Mouse (Mus musculus): ENCODE data around the gene Mapk6.

The Mapk6 gene

DNA sequence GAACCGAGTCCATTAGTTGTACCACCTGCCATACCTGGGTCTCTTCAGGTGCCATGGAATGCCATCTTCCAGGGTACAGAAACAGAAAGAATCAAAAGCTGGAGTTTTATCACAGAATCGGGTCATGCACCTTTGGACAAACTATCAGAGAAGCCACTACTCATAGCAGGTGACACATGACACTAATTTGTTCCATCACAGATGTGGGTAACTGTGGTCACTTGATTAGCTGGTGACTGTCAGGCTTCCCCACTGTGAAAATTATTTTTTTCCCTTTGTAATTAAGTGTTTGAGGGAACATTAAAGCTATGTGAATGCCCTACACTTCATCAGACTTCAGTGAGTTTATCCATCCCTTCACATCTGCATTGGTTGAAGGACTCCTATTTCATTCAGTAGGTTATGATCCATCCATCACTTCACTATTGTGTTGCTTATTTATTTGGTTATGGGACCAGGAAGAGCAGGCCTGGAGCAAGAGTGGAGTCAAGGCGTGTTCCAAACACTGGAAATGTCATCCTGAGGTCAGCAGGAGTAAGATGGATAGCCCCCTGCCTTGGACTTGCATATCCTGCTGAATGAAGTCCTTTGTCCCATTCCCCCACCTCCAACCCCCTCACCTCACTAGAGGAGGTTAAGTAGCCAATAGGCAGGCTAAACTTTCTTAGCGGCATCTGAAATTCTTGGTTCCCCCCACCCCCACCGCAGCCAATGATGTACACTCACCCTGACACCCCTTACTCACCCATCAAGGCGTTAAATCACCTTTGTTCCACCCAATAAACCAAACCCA, 14.7 kb upstream of the Mapk6 start:
- no peak for DNase-seq (ENCODE audit: low read depth)

DNA sequence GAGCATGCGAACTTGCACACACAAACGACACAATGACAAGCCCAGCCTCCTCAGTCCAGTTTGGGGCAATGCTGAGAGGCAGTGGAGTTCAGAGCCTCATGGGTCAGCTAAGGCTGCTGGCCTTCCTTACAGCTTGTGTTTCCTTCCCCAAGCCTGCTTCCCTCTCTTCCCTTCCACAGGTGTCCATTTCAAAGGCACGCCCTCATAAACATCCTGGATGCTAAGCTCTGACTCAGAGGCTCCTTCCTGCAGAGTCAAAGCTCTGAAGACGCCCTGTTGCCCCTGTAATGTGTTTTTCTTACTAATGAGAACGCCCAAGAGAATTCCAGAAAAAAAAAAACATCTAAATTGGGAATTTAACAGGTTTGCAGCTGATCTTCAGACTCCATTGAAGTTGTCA, 13.9 kb upstream of the Mapk6 start:
- peak; percentile 65 for DNase-seq (ENCODE audit: low read depth)

DNA sequence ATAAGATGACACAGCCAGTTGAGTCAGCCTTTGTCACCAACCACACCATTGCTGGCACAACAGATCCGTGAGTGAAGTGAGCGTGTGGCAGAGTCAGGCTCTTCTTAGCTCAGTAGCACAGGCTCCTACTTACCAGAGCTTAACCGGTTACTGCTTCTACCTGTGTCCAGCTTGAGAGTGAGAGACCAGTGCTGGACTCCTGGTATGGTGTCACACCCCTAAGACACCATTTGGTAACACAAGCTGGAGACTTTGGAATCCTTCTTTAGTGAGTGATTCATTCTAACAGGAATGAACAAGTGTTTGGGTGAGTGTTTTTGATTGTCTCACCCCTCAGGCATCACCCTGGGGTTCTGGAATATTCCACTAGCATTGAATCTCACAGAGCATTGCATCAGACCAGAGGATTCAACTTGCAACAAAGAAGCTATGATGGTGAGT, 12.5 kb upstream of the Mapk6 start:
- peak; percentile 50 for DNase-seq (ENCODE audit: low read depth)

DNA sequence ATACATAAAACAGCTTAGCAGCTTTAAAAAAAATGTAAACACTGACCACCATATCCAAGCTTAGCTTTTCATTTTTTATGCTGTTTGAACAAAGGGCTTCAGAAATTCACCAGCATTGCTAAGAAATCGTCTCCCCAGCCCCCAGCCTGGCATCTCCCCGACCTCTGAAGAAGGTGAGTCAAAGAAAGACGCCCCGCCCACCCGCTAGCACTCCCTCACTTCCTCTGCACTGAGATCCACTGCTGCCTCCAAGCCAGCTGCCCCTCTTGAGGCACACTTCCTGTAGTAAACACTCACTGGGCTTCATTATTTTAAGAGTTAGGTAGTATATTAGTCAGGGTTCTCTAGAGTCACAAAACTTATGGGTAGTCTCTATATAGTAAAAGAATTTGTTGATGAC, 4.4 kb upstream of the Mapk6 start:
- peak; percentile 72 for DNase-seq (ENCODE audit: low read depth)

DNA sequence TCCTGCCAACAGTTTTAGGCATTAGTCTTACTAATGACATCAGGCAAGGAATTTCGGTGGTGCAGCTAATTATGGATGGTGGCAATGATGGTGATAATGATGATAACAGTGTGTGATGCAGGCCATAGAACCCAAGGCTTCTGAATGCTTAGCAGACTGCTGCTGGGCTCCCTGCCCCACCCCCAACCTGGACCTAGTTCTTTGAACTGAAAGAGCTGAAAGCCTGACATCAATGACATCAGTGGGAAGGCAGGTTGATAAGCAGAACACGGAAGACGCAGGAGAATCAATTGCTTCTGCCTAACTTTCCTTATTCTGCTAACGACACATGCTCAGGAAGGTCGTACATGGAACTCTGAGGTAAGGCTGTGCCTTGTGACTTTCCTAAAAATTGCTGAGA, 3.4 kb upstream of the Mapk6 start:
- DNase-seq (ENCODE audit: low read depth) = no peak

DNA sequence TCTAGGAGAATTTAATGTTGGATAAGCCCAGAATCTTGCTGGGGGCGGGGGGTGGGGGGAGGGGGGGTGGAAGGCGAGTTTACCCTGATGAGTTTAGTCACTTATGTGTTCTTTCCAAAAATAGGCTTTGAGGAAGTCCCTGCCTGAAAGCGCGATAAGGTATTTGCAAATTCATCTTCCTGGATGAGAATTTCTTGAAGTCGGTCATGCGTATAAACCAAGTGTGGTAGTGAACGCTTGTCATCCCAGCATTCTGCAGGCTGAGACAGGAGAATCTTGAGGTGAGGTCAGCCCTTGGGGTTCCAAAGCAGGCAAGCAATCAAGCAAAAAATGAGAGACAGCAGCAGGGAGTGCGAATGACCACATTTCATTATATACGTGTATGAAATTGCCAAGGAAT, 1.8 kb upstream of the Mapk6 start:
- DNase-seq (ENCODE audit: low read depth) = peak; percentile 89

DNA sequence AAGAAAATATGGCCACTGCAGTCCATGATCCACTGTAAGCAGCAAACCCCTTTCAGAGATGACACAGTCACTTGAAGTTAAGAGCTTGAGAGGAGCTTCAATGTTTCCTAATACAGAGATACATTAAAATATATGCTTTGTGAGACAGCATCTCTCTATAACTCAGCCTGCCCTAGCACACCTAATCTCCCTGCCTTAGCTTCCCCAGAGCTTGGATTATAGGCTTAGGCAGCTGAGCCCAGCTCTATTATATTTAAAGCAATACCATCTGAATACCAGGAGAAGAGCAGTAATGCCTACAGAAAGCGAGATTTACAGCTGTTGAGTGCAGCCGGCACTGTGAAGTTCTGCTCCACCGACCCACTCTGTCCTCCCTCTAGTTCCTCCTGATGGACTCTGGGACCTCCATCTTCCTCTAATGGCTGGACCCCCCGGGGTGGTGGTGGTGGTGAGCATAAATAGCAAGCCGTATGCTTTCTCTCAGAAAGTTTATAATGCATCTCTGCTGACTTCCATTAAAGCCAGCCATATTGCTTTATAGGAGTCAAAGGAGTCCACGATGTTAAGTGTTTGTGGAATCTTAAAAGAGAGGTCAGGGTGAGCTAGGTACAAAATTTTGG, 1.2 kb upstream of the Mapk6 start:
- DNase-seq (ENCODE audit: low read depth) = no peak

DNA sequence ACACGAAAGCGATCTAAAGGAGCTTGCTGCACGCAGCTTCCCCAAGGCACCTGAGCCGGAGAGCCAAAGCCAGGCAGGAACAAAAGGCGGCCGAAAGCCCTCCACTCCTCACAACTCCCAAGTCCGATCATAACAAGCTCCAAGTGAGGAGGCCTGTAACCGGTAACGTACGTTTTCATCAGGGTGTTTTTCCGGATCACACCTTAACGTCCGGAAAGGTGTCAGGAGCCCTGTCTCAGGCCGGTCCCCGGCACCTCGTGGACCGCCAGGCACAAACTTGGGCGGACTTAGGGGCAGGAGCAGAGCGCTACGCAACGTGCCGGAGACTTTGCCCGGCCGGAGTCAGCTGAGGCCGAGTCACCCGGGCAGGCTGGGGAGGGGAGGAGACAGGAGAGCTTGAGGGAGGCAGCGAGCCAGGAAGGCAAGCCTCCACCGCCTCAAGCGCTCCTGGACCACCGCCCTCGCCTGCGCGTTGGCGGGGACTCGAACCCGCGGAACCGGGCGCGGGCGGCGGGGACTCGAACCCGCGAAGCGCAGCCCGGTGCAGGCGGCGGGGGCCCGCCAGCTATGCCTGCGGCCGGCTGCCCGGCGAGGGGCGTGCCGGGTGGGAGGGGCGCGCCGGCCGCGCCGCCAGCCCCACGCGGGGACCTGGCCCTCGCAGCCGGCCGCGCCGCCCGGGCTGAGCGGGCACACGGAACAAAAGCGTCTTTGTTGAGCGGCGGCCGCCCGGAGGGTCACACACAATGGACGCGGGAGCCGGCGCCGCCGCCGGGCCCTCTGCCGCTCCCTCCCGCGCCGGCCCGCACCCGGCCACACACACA, 564 bp downstream of the Mapk6 start:
- peak; percentile 74 for DNase-seq (ENCODE audit: low read depth)

DNA sequence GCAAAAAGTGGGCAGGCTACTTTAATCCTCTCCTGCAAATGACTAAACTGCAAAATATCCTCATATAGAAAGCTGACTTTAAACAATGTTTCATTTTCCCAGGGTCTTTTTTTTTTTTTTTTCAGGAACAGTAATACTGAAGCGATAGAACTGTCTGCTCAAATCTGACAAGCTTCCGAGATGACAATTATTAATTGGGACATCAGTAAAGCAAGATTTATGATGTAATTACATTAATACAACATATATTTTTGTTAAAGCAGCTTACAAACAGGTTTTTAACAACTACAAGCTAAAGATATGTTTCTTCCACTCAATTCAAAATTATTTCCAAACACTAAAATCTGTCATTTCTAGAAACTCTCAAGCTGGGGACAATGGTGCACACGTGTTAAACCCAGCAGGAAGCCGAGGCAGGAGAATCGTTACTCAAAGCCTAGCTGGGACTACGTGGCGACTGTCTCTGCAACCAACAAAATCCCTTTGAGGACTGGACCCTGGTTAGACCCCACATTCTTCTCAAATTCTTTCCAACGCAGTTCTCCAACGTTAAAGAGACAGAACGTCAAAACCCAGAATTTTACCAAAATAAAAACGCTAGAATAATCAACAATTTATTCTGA, 1.5 kb downstream of the Mapk6 start:
- DNase-seq (ENCODE audit: low read depth) = peak; percentile 60

DNA sequence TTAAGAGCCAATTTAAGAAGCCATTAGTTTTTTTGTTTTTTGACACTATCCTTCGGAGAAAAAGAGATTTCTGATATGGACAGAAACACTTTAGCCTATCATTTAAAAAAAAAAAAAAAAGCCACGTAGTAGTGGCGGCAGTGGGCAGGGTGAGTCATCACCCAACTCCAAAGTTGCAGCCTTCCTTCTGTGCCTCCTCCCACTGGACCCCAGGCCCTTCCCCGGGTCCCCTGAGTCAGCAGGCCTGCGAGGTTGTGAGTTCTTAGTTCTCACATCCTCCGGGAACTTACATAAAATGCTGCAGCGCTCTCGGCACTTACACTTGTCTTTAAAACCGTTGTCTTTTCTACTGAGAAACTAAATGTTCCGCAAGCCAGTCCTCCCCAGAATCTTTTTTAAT, 2.0 kb downstream of the Mapk6 start:
- peak; percentile 97 for DNase-seq (ENCODE audit: low read depth)

DNA sequence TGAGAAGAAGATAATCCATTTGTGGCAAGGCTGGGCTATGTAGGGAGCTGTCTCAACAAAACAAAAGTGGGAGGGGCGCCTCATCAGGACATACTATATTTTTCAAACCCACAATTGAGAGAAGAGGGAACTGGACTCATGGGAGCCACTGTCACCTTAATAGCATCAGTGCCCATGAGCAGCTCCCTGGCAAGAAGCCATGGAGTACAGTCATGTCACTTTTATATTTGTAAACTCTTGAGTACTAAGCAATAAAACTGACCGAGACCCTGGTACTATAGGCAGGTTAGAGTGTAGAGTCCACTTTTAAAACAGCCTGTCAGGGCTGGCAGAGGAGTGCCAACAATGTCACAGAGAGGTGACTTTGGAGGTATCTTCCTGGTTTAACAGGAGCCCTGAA, 3.7 kb downstream of the Mapk6 start:
- DNase-seq (ENCODE audit: low read depth) = no peak

DNA sequence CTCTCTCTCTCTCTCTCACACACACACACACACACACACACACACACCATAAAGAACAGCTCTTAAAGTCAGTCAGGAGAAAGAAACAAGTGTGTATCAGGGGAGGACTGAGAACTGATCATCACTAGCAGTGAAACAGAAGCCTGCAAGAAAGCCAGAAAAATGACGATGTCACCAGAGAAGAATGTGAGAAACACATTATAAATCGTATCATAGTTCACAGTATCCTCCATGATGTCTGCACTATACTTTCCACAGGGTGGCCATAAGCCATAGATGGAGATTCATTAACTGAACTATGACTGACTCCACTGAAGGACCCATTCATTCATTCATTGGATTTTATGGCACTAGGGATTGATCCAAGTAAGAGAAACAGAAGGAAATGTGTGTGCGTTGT, 6.3 kb downstream of the Mapk6 start:
- DNase-seq (ENCODE audit: low read depth) = no peak

DNA sequence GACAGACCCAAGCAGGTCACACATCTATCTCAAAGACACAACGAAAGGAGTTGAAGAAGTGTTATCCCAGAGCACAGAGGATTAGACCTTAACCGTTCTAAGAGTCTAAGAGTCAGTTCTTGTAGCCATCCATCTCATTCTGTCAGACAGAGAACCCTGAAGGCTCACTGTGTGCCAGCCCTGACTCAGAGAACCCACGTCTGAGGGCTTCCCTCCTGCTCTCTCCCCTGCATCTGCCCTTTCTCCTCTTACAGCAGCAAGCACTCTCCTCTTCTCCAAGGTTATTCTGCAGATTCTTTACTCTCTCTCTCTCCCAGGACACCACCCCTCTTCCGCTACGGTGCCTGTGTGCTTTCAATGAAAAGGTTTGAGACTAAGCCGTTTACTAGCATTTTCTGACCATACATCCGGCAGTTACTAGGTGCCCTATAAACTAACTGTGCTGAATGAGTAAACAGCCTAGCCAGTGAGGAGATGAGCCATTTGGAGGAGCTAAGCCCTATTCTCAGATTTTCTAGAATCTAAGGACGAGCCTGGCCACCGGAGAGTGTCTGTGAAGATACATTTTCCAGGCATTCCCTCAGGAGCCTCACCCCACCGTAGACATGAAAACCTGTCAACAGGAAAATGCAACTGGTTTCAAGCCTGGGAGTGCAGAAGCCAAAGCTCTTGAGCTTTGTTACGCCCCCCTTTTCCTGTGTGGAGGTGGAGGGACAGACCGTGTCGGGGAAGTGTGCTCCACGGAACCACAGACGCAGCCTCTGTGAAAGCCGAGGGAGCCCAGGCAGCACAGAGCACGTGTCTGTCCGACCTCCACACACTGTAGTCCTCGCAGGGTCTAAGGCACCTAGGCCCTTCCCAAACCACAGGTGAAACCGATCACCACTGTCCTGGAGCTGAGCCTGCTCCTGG, 8.0 kb downstream of the Mapk6 start:
- DNase-seq (ENCODE audit: low read depth) = no peak

DNA sequence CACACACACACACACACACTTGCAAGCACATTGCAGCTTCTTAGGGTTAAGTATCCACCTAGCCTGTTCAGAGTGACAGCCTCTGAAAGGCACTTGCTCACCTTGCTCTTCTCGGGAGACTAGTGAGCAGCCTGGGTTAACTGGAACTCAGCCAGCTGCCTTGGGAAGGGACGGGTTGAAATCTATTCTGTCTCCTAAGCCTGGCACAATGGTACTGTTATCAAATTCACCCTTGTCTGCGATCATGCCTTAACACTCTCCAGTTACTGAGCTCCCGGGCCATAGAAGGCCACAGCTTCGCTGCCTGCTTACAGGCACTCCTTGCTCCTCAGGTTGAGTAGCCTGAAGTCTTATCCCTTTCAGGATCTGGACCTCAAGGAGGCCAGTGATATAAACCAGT, 9.2 kb downstream of the Mapk6 start:
- DNase-seq (ENCODE audit: low read depth) = no peak

DNA sequence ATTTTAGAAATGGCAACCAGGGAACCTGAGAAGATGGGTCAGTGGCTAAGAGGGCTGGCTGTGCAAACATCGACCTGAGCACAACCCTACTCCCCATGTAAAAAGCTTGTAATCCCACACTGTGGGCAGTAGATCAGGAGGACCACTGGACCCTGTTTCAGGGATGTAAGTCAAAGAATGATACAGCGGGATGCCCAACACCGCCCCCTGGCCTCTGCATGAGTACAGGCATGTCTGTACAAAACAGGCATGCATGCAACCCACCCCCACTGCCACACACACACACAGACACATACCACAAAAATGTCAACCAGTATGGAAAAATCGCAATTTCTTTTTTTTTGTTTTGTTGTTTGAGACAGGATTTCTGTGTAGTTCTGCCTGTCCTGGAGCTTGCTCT, 10.7 kb downstream of the Mapk6 start:
- DNase-seq (ENCODE audit: low read depth) = no peak

DNA sequence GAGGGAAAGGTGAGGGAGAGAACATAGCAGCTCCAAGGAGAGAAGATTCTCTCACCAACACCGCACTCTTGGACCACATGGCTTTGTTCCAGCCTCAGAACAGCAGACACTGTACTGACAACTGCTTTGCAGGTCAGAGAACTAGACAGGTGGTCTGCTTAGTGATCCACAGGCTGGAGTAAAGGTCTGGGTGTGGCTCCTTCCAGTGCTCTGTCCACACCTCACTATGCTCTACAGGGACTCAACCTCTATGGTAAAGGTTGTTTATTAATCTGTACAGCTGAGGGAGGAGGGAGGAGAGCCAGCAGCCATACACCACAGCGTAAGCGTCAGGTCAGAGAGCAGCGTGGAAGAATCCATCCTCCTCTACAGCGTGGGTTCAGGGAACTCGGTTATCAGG, 13.8 kb downstream of the Mapk6 start:
- DNase-seq (ENCODE audit: low read depth) = no peak

DNA sequence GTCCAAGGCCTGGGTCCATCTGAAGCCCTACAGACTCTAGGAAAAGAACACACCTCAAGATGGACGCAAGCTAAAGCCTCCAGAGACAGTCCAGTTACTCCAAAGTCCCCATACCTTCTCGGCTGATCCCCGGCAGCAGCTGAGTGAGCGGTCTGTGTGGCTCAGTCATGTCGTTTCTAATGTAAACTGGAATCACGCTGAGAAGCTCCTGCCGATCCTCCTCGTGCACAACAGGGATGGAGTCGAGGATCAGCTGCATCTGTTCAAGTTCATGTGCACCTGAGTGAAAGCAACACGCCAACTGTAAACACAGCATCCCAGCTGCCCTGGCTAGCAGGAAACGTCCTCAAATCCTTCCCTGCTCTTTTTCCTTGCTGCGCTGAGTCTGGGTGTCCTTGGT, 16.6 kb downstream of the Mapk6 start:
- no peak for DNase-seq (ENCODE audit: low read depth)

DNA sequence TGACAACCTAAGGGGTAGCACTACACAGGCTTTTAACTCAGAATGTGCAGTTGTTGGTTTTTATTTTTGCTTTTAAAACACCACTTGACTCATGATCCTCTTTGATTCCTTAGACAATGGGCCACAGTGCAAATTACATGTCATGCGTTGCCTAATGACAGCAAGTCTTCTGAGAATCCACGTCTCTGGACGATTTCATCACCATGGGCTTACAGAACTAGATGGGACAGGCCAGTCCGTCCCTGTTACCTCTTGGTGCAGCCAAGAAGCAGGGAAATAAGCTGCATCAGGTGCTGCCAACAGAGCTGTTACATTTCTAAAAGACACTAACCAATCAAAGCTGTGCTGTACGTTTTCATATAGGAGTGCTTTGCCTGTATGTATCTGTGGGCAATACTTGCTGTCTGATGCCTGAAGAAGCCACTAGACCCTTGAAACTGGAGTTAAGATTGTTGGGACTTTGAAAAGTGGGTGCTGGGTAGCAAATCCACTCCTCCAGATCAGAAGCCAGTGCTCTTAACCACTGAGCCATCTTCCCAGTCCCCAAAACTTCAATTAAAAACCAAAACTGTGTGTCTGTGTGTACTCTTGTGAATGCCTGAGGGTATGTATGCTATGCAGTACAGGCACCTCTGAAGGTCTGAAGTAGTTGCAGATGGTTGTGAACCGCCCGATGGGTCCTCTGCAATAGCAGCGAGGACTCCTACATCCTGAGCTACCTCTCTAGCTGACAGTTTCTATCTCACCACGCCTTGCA, 24.4 kb downstream of the Mapk6 start:
- no peak for DNase-seq (ENCODE audit: low read depth)

DNA sequence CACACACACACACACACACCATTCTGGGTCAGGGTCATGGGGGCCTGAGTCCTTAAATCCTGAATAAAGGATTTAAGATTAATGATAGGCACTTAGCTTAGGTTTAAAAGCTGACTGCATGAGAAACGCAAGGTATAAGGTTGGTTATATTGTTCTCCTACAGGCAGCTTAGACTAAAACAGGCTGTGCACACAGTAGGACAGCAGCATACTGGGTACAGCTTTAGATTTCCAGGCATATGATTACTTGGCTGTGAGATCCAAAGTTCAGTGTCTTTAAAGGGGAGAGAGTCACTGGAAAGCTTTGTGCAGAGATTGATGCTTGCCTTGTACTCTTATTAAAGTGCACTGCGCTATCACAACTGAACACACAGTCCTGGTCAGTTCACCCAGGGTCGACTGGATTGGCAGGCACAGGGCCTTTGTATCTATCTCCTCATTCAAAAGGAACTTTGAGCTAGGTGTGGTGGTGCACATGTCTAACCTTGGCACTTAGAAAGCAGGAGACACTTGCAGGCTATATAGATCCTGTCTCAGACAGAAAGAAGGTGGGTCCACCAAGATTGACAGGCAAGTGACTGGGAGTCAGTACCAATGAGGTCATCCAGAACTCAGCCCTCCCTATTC, 25.4 kb downstream of the Mapk6 start:
- no peak for DNase-seq (ENCODE audit: low read depth)

DNA sequence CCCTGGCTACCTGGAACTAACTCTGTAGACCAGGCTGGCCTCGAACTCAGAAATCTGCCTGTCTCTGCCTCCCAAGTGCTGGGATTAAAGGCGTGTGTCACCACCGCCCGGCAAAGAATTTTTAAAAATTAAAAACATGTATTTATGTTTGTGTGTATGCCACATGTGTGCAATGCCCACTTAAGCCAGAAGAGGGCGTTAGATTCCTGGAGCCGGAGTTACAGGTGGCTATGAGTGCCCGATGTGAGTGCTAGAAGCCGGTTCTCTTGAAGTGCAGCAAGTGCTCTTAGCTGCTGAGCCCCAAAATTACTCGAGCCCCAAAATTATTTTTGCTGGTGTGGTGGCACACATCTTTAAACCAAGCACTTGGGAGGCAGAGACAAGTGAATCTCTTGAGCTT, 26.0 kb downstream of the Mapk6 start:
- no peak for DNase-seq (ENCODE audit: low read depth)

Measured in 416B (cell line).